Mouse (Mus musculus): ENCODE data around the gene Hoxd4.

The Hoxd4 gene

DNA sequence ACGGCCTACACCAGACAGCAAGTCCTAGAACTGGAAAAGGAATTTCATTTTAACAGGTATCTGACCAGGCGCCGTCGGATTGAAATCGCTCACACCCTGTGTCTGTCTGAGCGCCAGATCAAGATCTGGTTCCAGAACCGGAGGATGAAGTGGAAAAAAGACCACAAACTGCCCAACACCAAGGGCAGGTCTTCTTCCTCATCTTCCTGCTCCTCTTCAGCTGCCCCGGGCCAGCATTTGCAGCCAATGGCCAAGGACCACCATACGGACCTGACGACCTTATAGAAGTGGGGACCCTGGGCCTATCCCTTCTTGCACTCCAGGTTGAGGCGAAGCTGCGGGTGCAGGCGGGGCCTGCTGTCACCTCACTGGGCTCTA is 16.6 kb downstream of the Hoxd4 start:
- no peak for ATAC-seq (ENCODE audit: low TSS enrichment)

DNA sequence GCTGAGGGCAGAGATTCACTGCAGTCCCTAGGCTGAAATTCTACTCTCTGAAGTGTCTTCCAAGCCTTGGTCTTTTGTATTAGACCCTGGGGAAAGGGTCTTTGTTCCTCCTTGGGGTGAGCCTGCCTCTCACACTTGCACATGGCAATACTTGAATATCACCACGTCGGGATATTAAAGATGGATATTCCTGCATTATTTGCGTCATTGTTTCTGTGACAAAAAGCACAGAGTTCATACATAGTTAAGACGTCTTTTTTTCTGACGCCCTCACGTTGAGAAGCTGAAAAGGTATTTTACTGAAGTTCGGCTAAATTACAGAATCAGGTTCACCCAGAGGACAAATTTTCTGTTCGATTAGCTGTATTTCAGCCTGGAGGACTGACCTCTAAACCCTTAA is 18.6 kb downstream of the Hoxd4 start:
- ATAC-seq (ENCODE audit: low TSS enrichment) = no peak

DNA sequence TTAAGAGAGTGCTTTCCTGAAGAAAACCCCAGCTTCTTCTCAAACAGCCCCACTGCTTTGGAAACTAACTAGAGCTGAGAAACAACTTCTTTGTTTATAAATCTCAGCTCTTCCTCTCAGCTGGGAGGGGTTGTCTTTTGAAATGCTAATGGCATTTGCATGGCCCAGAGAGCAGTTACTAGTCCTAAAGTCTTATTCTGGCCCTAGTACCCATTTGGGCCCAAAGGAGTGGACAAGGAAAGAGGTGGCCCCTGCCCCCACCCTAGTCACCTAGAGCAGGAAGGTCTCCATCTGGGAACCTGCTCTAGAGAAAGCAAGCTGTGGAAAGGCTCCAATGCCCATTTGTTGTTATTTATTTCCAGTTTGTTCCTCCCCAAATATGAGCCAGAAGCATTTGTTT is 19.3 kb downstream of the Hoxd4 start:
- ATAC-seq (ENCODE audit: low TSS enrichment) = no peak

DNA sequence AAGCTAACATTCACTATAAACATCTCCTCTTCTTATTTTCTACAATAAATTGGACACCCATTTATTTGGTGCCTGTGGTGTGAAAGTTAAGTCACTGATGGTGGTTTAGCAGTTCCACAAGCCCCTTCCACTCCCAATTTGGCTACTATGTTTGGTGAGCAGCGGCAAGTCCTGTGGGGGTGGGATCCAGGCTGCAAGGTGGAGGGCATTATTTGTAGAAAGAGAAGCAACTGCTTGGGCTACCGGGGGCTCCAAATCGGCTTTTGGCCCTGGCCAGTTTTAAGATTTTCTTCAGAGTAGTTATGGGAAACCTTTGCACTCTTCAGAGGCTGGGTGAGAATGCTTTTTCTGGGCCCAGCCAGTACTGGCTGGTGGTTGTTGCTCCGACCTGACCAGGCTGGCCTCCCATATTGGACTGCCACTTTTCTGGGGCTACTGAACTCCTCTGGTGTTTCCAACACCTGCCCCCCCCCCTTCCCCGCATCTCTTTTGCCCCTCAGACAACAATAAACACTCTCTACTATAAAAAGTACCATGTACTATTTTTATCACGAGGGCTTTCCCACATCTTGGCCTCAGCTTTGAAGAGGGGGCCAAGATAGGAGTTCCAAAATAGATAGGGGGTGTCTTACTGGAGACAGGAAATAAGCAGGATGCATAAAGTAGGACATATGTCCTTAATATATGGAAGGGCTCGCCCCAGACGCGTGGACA is 20.2 kb downstream of the Hoxd4 start:
- ATAC-seq (ENCODE audit: low TSS enrichment) = no peak

DNA sequence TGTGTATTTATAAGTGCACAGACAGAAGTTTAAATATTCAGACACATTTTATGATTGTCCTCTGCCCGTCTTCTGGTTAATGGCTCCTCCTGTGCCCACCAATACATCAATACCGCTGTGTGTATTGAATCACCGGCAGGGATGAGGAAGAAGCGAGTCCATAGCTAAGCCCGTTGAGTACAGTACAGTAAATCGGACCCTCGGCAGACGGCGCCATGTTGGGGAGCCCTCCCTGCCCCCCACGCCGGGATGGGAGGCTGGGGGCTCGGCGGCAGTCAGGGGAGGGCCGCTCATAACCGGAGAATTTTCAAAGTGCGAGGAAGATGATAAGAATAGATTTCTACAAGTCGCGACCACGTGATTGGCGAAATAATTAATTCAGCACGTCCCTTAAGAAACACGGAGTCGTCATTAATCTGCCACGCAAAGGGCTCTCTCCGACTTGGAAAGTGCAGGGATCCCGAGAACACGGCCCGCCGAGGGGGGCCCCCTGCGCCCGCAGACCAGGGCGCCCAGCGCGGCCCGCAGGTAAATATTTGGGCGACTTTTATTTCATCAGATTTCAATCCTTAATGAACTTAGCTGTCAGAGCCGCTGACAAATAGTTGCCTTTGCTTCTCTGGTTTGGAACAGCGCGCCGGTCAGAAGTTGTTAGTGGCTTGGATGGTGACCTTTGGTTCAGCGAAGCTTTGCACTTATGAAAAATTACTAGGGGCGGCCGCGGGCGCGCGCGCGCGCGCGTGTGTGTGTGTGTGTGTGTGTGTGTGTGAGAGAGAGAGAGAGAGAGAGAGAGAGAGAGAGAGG is 21.0 kb downstream of the Hoxd4 start:
- ATAC-seq (ENCODE audit: low TSS enrichment) = no peak

DNA sequence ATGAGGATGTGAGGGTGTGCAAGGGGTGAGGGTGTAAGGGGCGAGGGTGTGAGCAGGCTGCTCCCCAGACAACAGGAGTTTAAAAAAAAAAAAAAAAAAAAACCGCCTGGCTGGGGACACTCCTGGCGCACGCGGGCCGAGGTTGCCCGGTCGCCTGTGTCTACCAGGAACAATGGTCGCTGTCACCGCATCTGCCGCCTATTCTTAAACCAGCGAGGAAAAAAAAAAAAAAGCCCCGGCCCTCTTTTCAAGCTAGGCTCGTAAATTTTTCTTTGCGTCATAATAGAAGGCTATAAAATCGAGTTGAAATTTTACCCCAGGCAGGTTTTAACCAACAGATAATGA is 21.6 kb downstream of the Hoxd4 start:
- ATAC-seq (ENCODE audit: low TSS enrichment) = no peak

DNA sequence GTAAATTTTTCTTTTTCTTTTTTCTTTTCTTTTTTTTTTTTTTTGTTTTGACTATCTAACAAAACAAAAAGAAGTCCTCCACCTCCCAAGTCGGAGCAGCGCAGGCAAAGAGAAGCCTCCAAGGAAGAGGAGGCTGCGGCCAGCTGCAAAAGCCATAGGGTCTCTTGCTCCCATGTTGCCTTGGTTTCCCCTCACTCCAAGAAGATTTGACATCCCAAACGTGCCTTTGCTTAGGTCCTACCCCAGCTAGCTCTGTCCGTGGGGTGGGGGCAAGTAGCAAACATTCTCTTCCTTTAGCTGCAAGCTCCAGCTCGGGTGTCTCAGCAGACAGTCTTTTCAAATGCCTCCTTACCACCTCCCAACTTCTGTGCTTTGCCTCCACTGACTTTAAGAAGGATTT is 22.0 kb downstream of the Hoxd4 start:
- no peak for ATAC-seq (ENCODE audit: low TSS enrichment)

DNA sequence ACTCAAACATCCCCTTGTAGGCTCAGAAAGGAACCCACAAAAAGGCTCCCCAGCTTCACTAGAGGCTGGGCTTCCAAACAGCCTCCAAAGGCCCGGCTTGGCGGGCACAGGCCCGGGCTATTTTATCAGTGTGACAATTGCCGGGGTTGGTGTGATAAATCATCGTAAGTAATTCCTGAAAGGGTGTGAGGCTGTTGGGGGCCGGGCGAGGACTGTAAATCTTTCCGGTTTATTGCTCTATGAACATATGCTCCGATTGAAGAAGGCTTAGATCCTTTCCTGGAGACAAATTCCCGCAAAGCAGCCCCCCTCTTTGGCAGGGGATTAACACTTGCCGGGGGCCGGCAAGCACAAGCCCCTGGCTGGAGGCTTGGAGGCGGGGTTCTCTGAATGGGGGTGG is 22.7 kb downstream of the Hoxd4 start:
- no peak for ATAC-seq (ENCODE audit: low TSS enrichment)

DNA sequence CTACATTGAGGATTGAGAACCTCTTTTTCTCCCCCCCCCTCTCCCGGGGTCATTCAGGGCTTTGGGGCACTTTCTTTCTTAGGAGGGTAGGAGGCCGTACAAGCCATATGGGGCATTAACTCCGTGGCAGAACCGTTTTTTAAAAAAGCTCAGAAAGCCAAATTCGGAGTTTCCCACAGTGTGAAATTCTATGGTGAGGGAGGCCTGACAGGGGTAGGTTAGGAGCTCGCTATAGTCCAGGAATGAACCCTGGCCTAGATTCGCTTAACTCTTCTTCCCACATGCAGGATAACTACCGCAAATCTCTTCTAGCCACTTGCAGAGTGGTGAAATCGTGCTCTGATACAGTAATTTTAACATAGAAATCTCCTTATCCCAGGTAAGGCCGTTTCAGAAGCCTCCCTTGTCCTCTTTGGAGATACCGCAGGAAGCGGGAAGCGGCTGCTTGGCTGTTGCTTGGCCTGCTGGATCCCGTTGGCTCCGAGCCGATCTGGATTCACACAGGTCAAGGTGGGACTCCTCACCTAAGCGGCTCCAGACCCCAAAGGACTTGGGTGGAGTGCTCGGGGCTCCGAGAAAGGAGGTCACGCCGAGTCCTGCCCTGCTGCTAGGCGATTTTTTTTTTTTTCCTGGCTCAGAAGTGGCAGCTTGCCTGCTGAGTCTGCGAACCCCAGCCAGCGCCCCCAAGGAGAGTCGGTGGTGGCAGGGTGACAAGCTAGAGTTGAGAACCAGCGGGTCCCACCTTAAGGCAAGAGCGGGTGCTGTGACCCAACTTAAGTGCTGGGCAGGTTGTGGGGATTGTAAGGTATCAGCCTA is 23.5 kb downstream of the Hoxd4 start:
- ATAC-seq (ENCODE audit: low TSS enrichment) = no peak

DNA sequence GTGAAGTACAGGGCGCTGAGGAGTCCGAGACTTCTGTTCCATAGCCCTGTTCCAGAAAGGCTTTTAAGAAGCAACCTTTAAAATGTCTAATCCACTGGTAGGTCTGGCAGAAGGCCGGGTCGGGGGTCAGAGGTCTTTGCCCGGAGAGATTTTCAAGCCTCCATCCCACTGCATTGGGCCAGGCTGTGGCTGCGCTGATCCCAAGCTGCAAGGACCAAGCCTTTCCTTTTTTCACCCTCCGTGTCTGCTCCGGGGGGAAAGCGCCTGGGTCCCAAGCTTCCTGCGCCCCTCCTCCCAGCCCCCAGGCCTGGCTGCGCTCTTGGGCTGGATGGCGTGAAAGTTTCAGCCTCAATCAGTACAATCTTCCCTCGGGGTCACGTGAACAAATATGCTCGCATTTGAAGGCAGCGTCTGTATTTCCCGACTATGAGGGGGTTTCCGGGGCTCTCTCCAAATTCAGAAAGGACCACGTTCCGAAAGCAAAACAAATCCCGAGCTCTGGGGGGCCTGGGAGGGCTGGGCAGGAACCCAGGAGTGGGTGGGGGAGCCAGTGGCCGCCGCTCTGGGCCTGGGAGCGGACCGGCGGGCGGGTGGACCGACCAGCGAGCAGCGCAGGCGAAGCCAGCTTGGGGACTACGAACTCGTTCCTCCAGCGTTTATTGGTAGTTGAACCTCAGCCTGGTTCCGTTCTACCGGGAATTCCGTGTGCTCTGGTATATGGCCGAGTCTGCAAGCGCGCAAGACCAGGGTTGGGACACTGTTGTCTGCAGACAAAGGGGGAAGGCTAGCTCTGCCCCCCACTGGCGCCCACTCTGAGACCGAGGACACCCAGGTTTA is 24.3 kb downstream of the Hoxd4 start:
- ATAC-seq (ENCODE audit: low TSS enrichment) = no peak

DNA sequence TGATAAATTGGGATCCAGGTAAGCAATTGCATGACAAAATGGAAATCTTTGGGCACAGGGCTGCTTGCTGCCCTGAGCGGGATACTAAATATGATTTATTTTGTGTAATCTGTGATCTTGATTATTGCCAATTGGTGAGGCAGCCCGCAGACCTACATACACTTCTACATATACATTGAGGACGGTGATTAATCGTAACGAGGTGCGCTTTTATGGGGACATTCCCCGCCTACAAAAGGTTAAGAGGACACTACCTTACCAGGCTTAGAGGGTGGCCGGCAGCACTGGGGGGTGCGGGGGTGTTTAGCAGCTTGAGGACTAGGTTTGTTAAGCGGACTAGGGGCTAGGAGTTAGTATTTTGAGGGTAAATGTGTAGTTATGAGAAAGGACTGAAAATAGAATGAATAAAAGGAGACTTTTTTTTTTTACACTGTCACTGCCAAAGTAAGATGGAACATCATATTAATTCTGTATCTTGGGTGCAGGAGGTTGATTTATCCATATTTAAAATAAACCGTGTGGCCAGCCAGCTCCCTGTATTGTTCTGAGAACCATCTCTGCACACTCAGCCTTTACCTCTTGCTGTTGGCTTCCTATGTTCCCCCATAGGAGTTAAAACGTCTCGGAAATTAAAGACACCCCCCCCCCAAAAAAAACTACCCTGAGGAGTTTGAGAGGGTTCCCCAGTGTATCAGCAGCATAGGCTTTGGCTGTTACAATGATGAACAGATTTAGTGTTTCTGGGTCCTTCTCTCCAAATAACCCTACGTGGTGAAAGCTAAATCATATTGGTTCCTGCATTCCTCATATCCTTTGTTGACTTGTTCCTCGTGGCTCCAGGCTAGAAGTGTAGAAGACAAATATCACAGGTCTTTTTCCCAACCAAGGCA is 25.2 kb downstream of the Hoxd4 start:
- ATAC-seq (ENCODE audit: low TSS enrichment) = no peak

DNA sequence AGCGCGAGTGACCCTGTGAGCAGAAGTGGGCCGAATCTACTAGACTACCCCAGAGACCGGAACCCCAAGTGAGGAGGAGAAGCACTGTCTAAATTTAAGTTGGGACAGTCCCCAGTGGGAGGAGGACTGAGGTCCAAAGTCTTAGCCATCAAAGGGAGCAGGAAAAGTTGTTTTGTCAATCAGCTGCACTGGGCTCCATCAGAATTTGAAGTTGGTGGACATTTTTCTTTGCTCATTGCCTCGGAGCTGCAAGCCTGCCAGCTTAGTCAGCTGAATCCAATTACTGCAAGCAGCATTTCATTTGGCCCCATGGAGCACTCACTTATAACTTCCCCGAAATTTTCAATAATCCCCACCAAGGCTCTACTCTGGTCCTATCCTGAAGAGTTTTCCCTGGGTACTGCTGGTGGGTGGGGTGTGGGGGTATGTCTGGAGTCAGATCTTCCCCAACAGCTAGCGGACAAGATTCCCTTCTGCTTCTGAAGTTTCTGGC is 25.9 kb downstream of the Hoxd4 start:
- no peak for ATAC-seq (ENCODE audit: low TSS enrichment)

DNA sequence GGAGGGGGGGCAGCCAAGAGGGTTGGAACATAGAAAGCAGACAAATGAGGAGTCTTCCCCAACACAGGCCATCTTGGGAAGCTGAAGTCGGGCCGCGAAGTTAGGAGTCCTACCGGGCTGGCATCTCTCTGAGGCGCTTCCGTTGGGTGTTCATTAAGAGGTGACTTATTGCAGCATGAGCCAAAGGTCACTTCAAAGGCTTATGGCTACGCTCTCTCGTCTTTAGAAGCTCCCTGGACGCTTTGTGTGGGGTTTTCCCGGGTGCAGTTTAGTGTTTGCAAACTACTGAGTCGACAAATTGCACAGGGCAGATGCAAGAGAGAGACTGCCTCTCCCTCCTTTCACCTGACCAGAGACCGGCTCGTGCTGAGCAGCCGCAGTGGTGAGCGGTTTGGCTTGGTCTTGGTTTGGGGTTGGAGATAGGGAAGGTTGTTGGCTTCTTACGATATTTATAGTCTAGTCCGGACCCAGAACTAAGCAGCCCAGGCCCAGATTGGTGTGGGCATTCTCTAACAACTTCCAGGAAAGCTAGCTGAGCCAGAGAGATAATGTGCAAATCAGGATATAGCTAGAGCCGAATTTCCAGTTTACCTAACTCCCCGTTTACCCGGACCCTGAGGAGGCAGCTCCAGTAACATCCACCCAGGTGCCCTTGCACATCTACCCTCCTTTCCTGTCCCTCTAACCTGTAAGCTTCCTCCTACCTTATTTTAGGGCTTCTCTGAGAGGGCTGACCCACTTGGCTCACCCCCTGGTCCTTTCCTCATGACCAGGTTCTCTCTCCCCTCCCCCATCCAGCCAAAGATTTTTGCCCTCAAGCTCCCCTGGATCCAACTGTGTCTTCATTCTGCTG is 27.1 kb downstream of the Hoxd4 start:
- ATAC-seq (ENCODE audit: low TSS enrichment) = no peak

DNA sequence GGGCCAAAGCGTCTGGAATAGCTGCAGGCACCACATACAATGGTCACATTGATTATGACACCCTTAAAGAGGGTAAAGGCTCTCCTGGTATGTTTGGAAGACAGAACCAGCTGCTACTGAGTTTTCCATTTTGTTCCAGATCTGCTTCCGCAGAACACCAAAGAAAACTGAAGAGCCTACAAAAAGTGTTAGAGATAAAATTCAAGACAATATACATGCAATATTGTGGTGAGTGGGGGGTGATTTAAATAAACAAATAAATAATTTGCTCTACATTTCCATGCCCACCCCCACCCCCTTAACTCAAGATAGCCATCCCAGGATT is 27.7 kb downstream of the Hoxd4 start:
- ATAC-seq (ENCODE audit: low TSS enrichment) = no peak

DNA sequence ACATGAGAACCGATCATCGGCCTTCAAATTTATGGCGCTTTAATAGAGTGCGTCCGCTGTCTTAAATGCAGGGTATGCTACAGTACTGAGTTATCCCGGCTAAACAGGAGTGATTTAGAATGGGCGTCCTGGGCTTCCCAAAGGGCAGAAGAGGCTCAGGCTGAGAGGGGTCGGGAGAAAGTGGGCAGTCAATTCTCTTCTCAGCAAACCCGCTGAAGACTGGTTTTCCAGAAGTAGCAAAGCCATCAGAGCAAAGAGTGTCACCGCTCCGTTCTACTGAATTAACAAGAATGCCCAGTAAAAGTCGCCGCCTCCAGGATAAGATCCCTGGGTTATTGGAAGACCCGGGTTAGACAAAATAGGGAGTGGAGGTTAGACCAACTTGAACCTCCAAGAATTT is 28.1 kb downstream of the Hoxd4 start:
- ATAC-seq (ENCODE audit: low TSS enrichment) = no peak

DNA sequence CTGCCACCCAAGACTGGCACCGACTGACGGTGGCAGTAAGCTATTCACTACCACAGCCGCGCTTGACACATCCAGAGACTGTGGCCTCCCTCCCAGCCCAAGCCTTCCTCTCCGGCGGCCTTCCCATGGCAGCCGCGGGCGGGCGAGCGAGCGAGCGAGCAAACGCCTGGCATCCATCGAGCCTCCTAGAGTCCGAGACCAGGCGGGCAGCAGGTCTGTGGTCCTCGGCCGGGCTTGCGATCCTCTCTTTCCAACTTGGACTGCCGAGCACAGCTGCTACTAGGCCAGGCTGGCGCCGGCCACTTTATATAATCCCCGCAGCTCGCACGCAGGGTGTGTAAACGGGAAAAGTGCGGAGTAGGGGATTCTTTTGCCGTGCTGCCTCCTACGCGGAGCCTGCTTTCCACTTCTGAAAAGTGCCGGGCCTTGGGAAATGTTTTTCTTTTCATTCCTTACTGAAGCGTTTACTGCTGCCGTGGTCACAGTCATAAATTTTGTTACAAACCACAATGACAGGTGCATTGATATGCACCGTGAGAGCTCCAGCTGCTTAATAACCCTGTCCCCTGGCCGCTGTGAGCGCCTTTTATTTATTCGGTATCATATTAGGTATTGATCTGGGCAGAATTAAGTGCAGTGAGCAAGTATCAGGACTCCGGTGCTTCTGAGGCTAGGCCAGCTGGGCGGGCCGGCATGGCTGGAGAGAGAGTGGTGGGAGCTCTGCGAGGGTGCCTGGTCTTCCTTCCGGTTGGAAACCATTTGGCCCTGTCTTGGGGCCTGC is 28.8 kb downstream of the Hoxd4 start:
- ATAC-seq (ENCODE audit: low TSS enrichment) = no peak; the same call in 1 of the 2 replicates

DNA sequence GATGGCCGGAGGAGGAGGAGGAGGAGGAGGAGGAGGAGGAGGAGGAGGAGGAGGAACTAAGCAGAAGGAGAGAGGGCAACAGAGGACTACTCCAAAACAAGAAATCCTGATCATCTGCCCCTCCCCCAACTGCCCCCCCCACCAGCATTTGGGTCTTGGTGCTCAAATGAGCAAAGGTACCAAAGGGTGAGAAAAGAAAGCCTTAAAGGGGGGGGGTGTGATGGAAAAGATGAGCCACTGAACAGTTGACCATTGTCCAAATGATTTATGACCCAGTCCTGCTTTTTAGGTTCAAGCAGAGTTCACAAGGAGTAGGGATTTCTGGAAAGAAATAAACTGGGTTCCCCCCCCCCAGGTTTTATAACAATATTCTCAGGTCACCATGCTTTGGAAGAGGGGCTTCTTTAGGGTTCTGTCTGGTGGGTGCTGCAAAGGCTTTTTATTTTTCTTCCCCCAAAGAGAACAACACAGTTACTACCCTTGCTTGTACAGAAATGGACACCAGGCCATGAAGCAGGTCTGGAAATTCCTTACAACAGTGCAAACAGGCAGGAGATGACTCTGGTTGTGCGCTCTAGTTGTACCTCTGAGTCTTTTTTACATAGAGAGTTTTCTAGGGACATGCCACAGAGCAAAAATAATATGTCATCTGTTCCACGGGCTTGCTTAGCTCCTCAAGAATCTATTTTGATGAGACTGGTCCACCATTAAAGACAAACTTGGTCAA is 29.7 kb downstream of the Hoxd4 start:
- ATAC-seq (ENCODE audit: low TSS enrichment) = no peak

DNA sequence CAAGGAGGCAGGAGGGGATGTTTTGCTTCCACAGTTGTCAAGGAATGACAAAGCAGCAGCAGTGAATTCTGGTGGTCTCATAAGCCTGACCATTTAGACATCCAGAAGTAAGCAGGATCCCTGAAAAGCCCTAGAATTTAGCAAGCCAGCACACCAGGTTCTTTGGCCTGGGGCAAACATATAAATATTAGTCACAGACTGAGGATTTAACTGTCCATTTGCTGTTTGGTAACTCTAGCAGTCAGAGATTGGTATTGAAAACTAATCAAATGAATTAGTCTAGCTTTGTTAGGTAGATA is 30.2 kb downstream of the Hoxd4 start:
- no peak for ATAC-seq (ENCODE audit: low TSS enrichment)
